In the genomic region with DNA sequence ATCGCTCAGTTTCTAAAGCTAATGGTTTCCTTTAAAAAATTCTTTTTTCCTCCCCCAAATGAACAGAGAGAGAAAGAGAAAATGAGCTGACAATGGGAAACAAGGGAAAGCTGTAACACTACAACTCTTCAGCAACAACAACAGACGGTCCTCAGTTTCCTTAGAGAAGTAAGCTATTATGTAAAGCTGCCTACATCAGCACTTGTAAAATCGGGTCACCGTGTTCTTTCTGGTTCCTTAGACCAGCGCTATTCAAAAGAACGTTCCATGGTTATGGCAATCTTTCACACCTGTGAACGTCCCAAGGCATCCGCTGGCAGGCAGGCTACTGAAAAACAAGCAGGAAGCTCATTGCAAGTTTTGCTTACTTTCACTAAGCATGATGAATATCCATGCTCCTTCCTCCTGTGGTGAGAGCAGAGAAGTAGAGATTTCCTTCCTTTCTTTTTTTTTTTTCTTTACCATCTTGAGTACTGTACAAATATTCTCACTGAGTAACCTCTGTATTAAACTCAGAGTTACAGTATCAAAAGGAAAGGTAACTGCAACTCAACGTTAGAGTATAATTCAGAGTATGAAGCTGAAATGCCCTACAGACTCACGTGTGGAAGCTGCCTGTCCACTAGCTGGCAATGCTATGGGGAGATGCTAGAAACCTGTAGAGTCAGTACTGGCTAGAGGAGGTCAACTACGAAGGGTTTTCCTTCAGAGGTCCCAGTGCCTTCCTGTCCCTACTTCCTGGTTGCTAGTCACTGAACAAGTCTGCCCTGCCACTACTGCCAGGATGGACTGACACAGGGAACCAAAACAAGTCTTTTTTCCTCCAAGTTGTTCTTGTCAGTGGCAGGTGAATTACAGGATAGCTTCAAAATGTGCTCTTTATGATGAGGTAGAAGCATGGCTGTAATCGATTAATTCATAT, we compare ENCODE assay signal across 18 mouse cellular contexts. TPM values are rescaled to one million over a fixed set of nuclear protein-coding genes. Genes with fewer than 3 reads are reported as not detected.
DNase-seq lines count a peak whose midpoint lies in the region; ATAC-seq and TF ChIP-seq lines count a peak whose summit lies in the region.
"Had no signal": no experiment of that assay in that cellular context is flagged by ENCODE, and none has a peak within 500 bp of the region (broad histone marks: within the 10 kb centered on the region; RNA-seq: fewer than 3 reads in every experiment).

No protein-coding gene starts in this region.

- no peak for TF ChIP-seq CTCF in layer of hippocampus, adult 2 months (conservative IDR thresholded peaks at IDR 0.05)
- TF ChIP-seq CTCF in bone marrow macrophage, adult 2 months (IDR thresholded peaks at IDR 0.05; ENCODE audit: low read depth, low read length) = no peak

- H3K4me3 ChIP-seq in layer of hippocampus, adult 2 months = no peak overlapping the region
- peak overlapping the region; percentile 9; the same call in 1 of the 2 replicates for H3K4me3 ChIP-seq in bone marrow macrophage, adult 2 months (ENCODE audit: insufficient read depth, low read length)
- H3K4me3 ChIP-seq: embryonic facial prominence, embryonic 10.5 days; forebrain, embryonic 13.5 days; heart, adult 2 months; heart, embryonic 12.5 days; hindbrain, embryonic 15.5 days had no signal

- peaks cover 26% of the 10 kb centered on the region for H3K4me1 ChIP-seq in bone marrow macrophage, adult 2 months (ENCODE audit: control insufficient read depth, insufficient read depth, low read length)
- H3K4me1 ChIP-seq: embryonic facial prominence, embryonic 10.5 days; forebrain, embryonic 13.5 days; hindbrain, embryonic 15.5 days had no signal

- peak; percentile 41 for ATAC-seq in inflammation-experienced regulatory T-cells, adult 6 months
- ATAC-seq: forebrain, embryonic 13.5 days; forebrain, postnatal 0 days had no signal

- peak overlapping the region; percentile 23; the same call in 1 of the 2 replicates for H3K27ac ChIP-seq in layer of hippocampus, adult 2 months
- peak overlapping the region; percentile 77 for H3K27ac ChIP-seq in bone marrow macrophage, adult 2 months (ENCODE audit: insufficient read depth, low read depth, low read length)
- H3K27ac ChIP-seq: embryonic facial prominence, embryonic 10.5 days; forebrain, embryonic 13.5 days; heart, adult 2 months; hindbrain, embryonic 15.5 days had no signal

- DNase-seq in layer of hippocampus, adult 2 months (ENCODE audit: low spot score in 2 of 2) = no peak
- no peak for DNase-seq in layer of hippocampus, adult 9-11 months
- peak; percentile 27 for DNase-seq in naive thymus-derived CD4-positive, alpha-beta T cell, adult 2 months (ENCODE audit: low read depth)
- DNase-seq in kidney, postnatal 4 days = no peak
- DNase-seq in heart, adult 8-10 months (ENCODE audit: low spot score) = no peak
- DNase-seq in thymus, postnatal 0 days (ENCODE audit: low spot score) = no peak
- DNase-seq: adrenal gland, postnatal 14 days; cerebellum, adult 2 months; cerebellum, postnatal 10 days; forebrain, postnatal 0 days; gastrocnemius, postnatal 36 days; heart, adult 2 months had no signal

- no peak for TF ChIP-seq POLR2A in bone marrow macrophage, adult 2 months (IDR thresholded peaks at IDR 0.05; ENCODE audit: borderline replicate concordance, low read depth, low read length)

RNA-seq across cellular contexts. Expression of a gene that starts 26.0 kb away (rescaled TPM):
- total RNA-seq in layer of hippocampus, adult 2 months (2021) = 100 to 1,000 TPM; 210 to 216 TPM
- 91.4 and 98.9 TPM in 2 replicates for polyA plus RNA-seq in bone marrow macrophage, adult 2 months (2012; ENCODE audit: insufficient read depth, insufficient read length, missing spikeins)
- 10 to 100 TPM; 64.8 to 78.6 (median 67.9) TPM for polyA plus RNA-seq in inflammation-experienced regulatory T-cells, adult 6 months (2017; shearing (Covaris generic))
- 10 to 100 TPM; 24.3 to 28.6 (median 26.1) TPM for total RNA-seq in heart, adult 8-10 months (2022)
- polyA plus RNA-seq in thymus, postnatal 0 days (2015; fragmentation: Nextera tagmentation; extraction: Ambion mirVana) = 37.7 TPM in 2 replicates
